Mouse (Mus musculus): ENCODE data around the gene Zscan2.

The Zscan2 gene

DNA sequence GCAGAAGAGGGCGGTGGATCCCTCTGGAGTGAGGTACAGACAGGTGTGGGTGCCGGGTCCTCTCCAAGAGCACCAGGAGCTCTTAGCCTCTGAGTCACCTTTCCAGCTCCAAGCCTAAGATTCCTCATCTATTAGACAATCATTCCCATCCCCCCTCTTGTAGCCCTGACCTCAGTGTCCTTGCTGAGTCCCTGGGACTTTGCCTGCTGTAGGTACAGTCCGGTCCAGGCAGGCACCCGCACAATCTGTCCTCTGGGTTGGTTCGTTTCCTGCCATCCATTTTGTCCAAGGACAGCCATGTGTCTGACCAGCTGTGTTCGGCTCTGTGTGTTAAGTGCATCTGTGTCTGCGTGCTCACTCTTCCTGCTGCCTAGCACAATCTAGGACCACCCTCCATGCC lies 27.9 kb downstream of the Zscan2 start:
- no peak for DNase-seq

DNA sequence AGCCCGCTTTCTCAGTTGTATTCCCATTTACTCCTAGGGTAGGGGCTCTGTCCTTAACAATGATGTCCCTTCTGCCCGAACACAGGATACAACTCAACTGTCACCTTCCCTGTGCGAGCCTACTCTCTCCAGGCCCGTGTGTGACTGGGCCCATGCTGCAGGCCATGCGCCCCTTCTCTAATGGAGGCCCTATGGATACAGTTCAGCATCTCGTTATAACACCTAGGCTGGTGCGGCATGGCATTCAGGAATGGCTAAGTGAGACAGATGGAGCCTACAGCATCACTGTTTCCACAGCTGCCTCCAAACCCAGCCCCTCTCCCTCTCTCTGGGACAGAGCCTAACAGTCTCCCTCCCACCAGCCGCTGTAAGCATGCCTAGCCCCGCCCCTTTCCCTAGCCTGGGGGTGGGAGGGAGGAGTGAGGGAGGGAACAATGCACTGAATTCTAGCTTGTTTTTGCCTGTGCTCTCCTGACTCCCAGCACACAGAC lies 28.3 kb downstream of the Zscan2 start:
- DNase-seq, result no peak

DNA sequence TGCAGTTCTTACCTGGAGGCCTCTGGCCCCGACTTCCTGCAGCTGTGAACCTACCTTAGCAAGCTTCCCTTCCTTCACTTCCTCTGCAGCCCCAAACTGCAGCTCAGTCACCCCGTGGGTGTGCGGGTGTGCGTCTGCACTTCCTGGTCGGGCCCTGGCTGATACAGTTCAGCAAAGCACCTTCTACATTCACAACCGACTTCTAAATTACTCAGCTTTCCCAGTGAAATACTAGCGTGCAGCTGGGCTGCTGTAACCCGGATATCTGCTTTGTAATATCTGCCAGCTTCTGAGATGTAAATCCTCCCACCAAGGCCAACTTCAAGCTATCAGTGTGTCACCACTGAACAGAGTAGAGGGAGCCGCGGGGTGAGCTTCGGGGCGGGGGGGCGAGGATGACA lies 29.1 kb downstream of the Zscan2 start:
- DNase-seq, result no peak

DNA sequence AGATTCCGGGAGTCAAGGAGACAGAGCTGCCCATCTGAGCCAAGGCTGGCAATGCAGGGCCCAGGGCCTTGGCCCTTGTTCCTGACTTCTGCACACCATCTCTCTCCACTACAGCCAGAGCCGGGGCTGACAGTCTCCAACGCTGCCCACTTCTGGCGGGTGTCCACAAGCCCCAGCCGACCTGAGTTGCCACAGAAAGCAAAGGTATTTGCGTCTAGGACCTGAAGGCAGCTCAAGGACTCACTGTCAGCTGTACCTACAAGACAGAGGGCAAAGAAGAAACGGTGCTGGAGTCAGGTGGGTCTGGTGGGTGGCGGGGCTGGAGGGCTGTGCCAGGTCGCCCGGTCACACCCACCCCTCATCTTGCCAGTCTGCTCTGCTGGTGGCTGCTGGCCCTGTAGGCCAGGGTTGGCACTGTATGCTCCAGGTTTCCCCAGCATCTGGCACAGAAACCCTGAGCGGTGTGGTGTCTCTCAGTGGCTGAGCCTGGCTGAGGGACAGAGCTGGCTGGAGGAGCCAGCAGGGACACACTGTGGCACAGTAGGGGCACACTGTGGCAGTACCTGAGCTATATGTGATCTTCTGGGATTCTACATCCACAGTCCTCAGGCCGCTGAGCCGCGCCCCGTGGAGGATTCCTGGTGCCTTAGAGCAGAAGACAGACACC lies 32.5 kb downstream of the Zscan2 start:
- no peak for DNase-seq

DNA sequence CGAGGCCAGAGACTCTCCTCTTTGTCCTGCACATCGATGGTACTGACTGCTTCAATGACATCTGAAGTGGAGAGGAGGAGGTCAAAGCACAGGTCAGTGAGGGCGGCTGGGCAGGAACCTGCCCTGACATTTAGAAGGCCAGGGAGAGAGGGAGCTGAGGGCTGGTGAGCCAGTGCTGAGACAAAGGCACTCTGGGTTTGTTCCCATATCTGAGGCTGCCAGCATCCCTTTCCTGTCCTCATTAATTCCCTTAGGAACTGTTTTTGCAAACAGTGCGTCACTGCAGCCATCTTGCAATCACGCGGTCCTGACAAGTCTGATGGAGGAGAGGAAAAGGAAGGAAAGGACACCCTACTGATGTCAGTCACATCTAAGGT lies 33.0 kb downstream of the Zscan2 start:
- DNase-seq, result no peak

DNA sequence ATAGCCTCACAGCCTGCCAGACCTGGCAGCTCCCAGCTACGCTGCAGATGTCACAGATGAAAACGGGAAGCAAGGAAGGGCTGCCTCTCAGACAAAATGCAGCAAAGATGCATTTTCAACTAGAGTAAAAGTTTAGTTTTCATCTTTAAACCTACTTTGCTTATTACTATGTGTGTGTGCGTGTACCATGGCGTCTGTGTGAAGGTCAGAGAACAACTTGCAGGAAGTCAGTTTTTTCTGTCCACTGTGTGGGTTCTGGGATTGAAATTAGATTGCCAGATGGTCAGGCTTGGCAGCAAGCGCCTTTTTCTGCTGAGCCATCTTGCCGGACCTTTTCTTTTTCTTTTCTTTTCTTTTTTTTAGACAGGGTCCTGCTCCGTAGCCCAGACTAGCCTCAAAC lies 33.5 kb downstream of the Zscan2 start:
- DNase-seq, result no peak

DNA sequence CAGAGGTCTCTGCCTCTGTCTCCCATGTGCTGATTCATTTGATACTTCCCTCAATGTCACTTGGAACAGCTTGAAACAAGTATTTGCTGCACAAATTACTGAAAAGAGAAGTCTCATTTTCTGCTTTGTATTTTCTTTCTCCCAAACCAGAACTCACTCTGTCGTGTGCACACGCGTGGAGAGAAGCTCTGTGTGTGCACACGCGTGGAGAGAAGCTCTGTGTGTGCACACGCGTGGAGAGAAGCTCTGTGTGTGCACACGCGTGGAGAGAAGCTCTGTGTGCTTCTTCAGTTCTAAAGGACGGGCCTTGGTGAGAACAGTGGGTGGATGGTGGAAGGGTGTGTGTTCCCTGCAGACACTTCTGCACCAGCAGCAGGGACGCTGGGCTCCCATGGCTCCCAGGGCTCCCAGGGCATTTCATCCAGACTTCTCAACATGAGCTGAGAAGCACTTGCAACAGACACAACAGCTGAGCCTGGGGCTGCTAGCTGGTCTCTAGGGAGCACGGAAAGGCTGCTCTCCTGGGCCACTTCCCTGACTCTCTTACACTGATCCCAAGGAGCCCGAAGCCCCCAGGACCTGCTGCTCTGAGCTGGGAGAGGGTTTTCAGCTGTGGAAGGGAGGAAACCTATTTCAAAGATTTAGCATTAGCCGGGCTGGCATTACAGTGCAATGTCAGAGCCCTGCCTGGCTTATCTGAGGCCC lies 34.2 kb downstream of the Zscan2 start:
- DNase-seq, result no peak

DNA sequence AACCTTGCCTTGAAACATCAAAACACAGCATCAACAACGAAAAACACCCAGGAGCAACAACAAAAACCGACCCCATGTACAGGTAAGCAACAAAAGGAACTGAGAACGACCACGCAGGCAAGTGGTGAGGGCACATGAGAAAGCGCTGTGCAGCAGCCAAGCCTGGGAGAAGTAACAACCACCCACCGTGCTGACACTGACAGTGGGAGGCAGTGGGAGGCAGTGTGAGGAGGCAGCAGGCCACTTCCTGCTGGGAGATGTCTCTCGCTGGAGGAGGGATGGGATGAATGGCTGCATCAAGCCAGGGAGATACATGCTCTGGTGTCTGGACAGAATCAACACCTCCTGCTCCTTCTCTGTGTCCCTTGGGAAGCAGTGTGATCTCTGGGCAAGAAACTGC lies 36.4 kb downstream of the Zscan2 start:
- DNase-seq, result no peak

DNA sequence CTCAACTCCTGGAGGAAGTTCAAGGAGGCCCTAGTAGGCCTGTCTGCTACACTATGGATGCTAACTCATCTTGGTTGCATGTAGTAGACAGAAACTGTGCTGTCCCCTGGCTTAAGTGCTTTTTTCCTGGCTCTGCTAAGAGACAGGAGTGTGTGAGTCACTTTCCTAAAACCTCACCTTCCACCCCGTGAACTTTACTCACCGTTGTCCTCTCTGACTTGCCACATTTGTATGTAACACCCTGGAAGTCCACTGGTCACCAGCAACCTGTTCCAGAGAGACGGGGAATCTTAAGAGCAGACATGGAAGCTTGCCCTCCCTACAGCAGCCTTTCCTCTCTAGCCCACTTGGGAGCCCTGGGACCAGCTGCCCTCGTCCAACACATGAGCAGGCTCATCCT lies 37.0 kb downstream of the Zscan2 start:
- no peak for DNase-seq

DNA sequence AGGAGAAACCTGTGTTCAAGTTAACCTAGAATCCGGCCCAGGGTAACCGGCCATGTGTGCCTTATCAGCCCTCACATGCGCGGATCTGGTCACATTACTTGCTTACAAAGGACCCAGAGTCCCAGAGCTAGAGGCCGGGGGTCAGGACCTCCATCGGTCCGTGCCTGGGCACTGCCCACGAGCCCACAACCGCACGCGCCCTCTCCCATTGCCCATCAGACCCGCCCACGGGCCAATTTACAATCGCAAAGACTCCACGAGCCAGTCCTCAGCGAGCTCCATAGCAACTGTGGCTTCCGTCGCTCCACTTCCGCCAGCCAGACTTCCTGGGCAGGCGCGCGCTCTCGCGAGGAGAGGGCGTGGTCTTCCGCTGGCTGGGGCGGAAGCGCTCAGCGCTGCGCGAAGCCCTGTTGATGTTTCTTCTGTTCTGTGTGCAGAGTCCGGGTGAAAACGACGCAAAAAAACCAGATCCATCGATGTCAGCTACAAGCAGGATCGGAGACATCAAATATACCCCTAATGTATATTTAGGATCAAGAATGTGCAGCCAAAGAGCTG lies 40.3 kb downstream of the Zscan2 start, which contains the start of gene Wdr73:
TSS of gene Wdr73 (minus strand) at position 326 of the 558 bp plus-strand sequence.
- DNase-seq, result peak; percentile 90 to 94

DNA sequence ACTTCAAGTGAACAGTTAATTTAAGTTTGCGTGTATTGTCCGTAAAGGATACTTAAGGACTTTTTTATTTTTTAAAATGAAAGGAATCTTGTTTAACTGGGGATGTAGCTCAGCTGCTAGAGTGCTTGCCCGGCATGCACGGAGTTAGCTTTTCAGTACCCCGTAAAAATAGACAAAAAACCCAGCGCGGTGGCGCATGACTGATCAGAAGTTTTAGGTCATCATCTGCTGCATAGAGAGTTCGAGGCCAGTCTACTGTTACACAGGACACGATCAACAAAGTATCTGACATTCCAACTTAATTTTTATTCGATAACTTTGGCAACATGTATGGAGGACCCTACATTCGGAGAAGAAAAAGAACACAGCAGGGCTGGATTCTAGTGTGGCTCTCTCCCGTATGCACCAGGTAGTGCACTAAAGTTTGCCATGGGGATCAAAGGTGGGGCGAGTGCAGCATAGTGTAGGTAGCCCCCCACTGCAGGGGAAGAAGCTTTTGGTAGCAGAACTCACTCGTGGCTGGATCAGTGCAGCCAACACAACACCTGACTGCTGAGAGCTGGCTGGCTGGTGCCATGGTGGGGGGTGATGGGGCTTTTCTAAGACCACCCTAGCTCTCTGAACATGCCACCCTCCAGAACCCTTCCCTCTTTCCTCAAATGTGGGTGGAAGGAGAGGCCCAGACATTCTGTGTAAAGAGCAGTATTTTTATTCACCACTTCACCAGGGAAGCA lies 41.0 kb downstream of the Zscan2 start:
- DNase-seq, result no peak

DNA sequence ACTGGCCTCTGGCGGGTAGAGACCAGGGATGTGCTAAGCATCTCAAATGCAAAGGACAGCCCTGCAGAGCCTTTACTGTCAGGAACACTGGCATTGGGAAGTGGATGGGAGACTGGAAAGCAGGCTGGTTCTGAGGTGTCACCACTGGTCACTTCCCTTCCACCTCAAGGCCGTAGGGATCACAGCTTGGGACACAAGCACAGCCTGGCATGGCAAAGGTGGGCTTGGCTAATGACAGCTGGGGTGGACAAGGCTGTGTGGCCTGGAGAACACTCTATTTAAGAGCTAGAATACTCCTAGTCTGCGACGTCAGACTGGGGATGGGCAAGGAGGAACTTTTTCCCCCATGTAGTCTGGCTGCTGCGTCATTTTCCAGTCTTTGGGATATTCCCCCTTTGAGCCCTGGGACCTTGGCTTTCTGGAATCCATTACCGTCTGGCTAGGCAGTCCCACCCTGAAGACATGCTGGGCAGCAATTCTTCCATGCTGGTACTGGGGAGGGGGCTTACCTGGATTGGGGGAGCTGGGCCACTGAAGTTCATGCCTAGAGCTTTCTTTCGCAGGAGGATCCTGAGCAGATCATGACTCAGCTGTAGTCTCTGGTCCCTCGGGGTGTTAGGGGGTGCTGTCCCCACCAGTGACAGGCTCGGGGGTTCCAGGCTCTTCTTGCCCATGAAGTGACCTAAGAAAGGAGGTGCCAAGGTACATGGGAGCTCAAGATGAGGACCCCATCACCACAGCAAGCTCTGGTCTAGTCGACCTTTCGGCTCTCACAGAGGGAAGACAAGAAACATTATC lies 43.1 kb downstream of the Zscan2 start:
- no peak for DNase-seq

DNA sequence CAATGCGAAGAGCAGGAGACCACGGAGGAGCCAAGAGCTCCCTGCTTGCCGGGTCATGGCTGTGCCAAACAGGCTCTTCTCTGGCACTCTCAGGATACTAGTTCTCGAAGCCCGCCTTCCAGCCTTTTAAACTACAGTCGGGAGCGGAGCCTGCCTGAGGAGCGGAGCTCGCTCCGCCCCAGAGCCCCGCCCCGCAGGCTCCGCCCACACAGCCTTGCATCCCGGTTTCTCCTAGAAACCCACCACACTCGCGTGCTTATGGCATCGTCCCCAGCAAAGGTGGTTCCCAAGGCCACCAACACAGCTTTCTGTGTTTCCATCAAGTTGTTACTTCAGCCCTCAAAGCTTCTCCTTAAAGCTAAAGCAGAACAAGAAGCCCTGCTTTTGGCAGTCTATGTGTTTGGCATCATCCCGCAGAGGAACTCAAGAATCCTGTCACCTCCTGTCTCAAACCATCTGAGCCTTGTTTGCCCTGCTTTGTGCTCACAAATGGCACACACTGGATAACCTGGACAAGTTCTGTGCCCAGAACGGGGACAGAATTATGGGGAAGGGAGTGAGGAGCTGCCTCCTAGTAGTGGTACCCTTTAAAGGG lies 44.3 kb downstream of the Zscan2 start, which contains the start of gene Nmb:
TSS of gene Nmb (minus strand) at position 156 of the 595 bp plus-strand sequence.
- DNase-seq, result peak; percentile 60 to 77

DNA sequence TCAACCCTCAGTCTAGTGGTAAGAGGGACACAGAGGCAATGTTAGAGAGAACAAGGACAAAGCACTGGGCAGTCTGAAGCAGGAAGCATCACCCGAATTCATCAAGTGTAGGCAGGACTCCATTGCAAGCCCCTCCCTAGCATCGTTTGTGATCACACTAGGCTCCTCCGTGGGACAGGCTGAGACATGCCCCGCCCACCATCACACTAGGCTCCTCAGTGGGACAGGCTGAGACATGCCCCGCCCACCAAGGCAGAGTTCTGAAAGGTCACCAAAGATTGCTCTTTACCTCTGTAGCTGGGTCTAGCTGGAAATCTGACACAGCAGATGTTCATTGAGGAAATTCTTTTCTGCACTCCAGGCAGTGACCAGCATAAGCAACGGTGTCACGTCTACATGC lies 50.3 kb downstream of the Zscan2 start:
- no peak for DNase-seq

DNA sequence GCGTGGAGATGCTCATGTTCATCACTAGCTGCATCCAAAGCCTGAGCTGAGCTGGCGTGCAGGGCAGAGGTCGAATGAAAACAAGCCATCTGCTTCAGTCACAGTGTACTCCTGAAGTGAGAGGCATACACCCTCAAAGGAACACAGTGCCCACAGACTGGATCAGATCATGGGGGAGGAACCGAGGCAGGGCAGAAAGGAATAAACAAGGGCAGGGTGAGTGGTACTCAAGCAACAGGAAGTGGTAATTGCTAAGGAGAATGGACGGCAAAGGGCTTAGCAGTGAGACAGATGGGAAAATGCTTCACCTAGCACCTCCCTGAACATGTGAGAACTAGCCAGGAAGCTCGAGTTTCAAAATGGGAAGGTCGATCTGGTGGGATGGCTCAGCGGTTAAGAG lies 51.8 kb downstream of the Zscan2 start:
- no peak for DNase-seq

DNA sequence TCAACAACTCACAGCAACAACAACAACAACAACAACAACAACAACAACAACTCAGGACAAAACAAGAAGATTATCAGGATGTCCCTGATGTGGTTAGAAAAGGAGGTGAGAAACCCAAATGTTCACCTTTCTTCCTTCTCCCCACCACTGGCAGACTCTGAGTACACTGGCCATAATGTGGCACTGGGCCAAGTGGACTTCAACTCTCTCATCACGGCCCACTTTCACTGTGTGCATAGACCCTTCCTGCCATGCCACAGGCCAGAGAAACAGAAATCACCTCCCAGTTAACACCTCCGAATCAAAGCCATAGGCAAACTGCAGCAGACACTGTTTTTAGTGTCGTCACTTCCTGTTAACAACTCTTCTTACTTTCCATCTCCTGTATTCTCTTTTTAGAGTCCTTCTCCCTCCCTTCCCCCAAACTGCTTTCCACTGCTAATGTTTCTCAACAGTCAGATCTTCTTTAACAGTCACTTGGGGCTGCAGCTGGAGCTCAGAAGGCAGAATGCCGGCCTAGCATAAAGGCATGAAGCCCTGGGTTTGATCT lies 57.3 kb downstream of the Zscan2 start:
- DNase-seq, result no peak

DNA sequence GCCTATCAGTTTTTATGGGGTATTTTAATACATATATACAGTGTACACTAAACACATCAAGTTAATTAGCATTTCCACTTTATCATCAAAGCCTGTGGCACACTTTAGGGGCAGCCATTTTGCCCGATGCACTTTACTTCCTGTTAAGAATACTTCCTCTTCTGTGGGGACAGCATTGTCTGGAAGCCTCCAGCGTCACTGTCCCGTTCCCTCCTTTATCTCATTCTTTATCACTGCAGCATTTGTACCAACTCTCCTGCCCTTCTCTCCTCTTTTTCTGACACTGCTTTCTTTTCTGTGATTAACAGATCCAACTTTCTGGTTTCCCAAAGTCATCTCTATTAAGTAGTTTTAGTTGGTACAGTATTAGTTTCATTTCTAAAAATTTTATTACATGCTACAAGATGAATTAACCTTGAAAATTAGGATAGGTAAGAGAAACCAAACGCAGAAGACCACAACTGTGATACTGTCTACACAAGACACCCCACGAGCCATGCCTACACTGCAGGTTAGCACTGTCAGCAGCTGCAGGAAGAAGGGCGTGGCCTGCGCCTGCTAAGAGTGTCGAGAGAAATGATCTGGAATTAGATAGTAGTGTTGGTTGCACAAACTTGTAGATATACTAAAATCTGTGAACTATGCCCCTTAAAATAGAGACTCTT lies 58.4 kb downstream of the Zscan2 start:
- DNase-seq, result no peak

DNA sequence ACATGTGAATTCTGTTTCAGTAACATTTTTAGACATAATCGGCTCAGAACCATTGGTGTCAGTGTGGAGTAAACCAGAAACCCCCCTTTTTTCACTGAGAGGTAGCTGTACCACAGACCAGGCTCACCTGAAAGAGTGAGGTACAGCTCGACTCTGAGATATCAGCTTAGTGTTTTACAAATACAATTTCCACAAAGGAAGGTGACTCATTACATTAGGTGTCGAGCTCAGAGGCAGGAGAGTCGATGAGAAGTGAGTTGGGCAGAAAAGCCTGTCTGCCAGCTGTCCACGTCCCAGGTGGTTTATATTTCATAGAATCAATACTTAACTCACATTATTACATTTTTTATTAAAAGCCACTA lies 58.9 kb downstream of the Zscan2 start:
- no peak for DNase-seq

DNA sequence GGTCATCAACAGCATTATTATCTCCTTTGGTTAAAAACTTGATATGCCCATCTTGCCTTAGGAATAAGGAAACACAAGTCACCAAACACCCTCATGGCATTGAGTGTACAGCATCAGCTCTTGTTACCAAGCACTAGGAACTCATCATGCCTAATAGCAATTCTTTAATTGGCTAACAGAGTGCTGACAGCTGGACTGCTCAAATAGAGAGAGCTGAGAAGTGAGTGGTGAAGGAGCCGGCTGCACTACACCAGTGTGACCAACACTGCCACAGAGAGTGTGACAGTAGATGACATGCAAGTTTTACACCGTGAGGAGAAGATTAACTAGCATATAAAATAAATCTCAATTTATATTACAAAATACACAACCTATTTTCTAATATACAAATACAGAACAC lies 62.4 kb downstream of the Zscan2 start:
- no peak for DNase-seq

Data from lung, adult 18-20 months (tissue).